8 mouse cellular contexts compared by ENCODE assay signal in genomic region chrX:60178025-60178743, GRCm38 (mm10). TPM values are rescaled to one million over a fixed set of nuclear protein-coding genes. Genes with fewer than 3 reads are reported as not detected.
DNase-seq lines count a peak whose midpoint lies in the region; ATAC-seq and TF ChIP-seq lines count a peak whose summit lies in the region.

No protein-coding gene starts in this region.

- WGBS in cerebellum, adult 2 months: 12% methylated on average over 19 of the region's 19 CpGs
- 18% methylated on average over 18 of the region's 19 CpGs for WGBS in lung, postnatal 0 days
- 11% methylated on average over 18 of the region's 19 CpGs for WGBS in limb, embryonic 10.5 days

- H3K27me3 ChIP-seq in cerebellum, adult 2 months (ENCODE audit: control insufficient read depth, insufficient read depth, low read length): no peaks in the 10 kb centered on the region; the same call in 1 of the 2 replicates
- H3K27me3 ChIP-seq in lung, postnatal 0 days (replicated peaks; ENCODE audit: insufficient read depth, low read length): no peaks in the 10 kb centered on the region
- H3K27me3 ChIP-seq in limb, embryonic 10.5 days (ENCODE audit: low read depth, poor library complexity, severe bottlenecking): peaks cover 40% of the 10 kb centered on the region

- no peaks in the 10 kb centered on the region for H3K9me3 ChIP-seq in lung, postnatal 0 days (ENCODE audit: low read length)
- H3K9me3 ChIP-seq in limb, embryonic 10.5 days (replicated peaks): no peaks in the 10 kb centered on the region

- H3K4me2 ChIP-seq in lung, postnatal 0 days (replicated peaks; ENCODE audit: low read depth, low read length): peak overlapping the region; percentile 45

- no peak for TF ChIP-seq EP300 in lung, postnatal 0 days (IDR thresholded peaks at IDR 0.05)

- no peak overlapping the region for H3K27ac ChIP-seq in cerebellum, adult 2 months (ENCODE audit: insufficient read depth, low read length)
- H3K27ac ChIP-seq in lung, postnatal 0 days (ENCODE audit: low read length): no peak overlapping the region
- 0 out of 2 replicates have a peak overlapping the region, but pooled peaks have one; percentile 19 for H3K27ac ChIP-seq in limb, embryonic 10.5 days

- H3K36me3 ChIP-seq in lung, postnatal 0 days (ENCODE audit: insufficient read depth, low read length): no peaks in the 10 kb centered on the region
- H3K36me3 ChIP-seq in limb, embryonic 10.5 days: no peaks in the 10 kb centered on the region

- TF ChIP-seq CTCF in cerebellum, adult 2 months (IDR thresholded peaks at IDR 0.05; ENCODE audit: borderline replicate concordance, insufficient read depth, low read depth, low read length): no peak
- no peak for TF ChIP-seq CTCF in lung, postnatal 0 days (IDR thresholded peaks at IDR 0.05)

- peak in 1 of 2 experiments; percentile 2 for DNase-seq in cerebellum, adult 2 months
- DNase-seq in cerebellum, adult 11 months: no peak
- DNase-seq in lung, postnatal 0 days (ENCODE audit: low spot score): no peak
- no peak for DNase-seq in lung, adult 18-20 months
- DNase-seq in limb, embryonic 10.5 days (ENCODE audit: low spot score): no peak
- peak; percentile 21 for DNase-seq in retina, embryonic 14.5 days (ENCODE audit: low spot score)
- no peak for DNase-seq in left cerebral cortex, adult 9 months (ENCODE audit: low spot score in 2 of 2)
- no peak for DNase-seq in urinary bladder, postnatal 4 days (ENCODE audit: low spot score in 2 of 2)

- no peaks in the 10 kb centered on the region for H3K4me1 ChIP-seq in cerebellum, adult 2 months (ENCODE audit: control insufficient read depth, insufficient read depth, low read length)
- H3K4me1 ChIP-seq in lung, postnatal 0 days (ENCODE audit: insufficient read depth, low read depth, low read length): no peaks in the 10 kb centered on the region
- 0 out of 2 replicates have a peak, but pooled peaks cover 3% of the 10 kb centered on the region for H3K4me1 ChIP-seq in limb, embryonic 10.5 days

- no peak for ATAC-seq in lung, postnatal 0 days

- H3K4me3 ChIP-seq in cerebellum, adult 2 months (replicated peaks; ENCODE audit: insufficient read depth, low read depth, low read length): peak overlapping the region; percentile 48
- H3K4me3 ChIP-seq in lung, postnatal 0 days (ENCODE audit: low read depth, low read length): no peak overlapping the region; the same call in 1 of the 2 replicates
- H3K4me3 ChIP-seq in limb, embryonic 10.5 days: peak overlapping the region; percentile 42

- H3K9ac ChIP-seq in lung, postnatal 0 days (replicated peaks; ENCODE audit: low read depth): no peak overlapping the region

- TF ChIP-seq POLR2A in cerebellum, adult 2 months (IDR thresholded peaks at IDR 0.05; ENCODE audit: borderline replicate concordance, insufficient read depth, low read length): no peak

RNA-seq across cellular contexts. Expression of gene Mcf2, which starts 0.7 kb away (rescaled TPM):
- 4.7 and 6.5 TPM in 2 replicates for polyA plus RNA-seq in cerebellum, adult 2 months (2012; rRNA removed)
- 0.08 TPM in 1 of 2 replicates, not detected in the other for polyA plus RNA-seq in lung, postnatal 0 days (2015; fragmentation: Nextera tagmentation; extraction: Ambion mirVana)
- polyA plus RNA-seq in limb, embryonic 10.5 days (2016; fragmentation: Nextera tagmentation; extraction: Ambion mirVana): 0.04 and 0.10 TPM in 2 replicates
